Mouse (Mus musculus): ENCODE results near the gene Rcor3. TPM values are rescaled to one million over a fixed set of nuclear protein-coding genes. Genes with fewer than 3 reads are reported as not detected.

Rcor3 gene
- polyA plus RNA-seq, 1 experiment from 2014 or later: 29.5 TPM

- ATAC-seq (ENCODE audit: low FRiP score): no peak
- H3K4me2 ChIP-seq: no peak overlapping the region
- no peak overlapping the region for H3K4me3 ChIP-seq
- H3K27me3 ChIP-seq: no peaks in the 10 kb centered on the region
- H3K4me1 ChIP-seq (replicated peaks): no peaks in the 10 kb centered on the region
- H3K36me3 ChIP-seq: no peaks in the 10 kb centered on the region
- no peak overlapping the region for H3K9ac ChIP-seq
- H3K9me3 ChIP-seq: no peaks in the 10 kb centered on the region
- no peak overlapping the region for H3K27ac ChIP-seq
Measured at GRCm38 (mm10) chr1:192076796-192077535, 60.9 kb downstream of the Rcor3 start.

- Histone ChIP-seq H3K27me3 (no peaks in the 10 kb centered on the region), H3K27ac (no peak overlapping the region), H3K4me1 (replicated peaks) (0 out of 2 replicates have a peak, but pooled peaks cover under 1% of the 10 kb centered on the region), H3K4me2 (no peak overlapping the region), H3K9me3 (no peaks in the 10 kb centered on the region), H3K9ac (no peak overlapping the region), H3K36me3 (no peaks in the 10 kb centered on the region), H3K4me3 (no peak overlapping the region)
- 89% methylated on average over 4 of the region's 4 CpGs for WGBS
- ATAC-seq (ENCODE audit: low FRiP score): no peak
Measured at GRCm38 (mm10) chr1:192076101-192076500, 61.8 kb downstream of the Rcor3 start.

GRCm38 (mm10) chr1:192074824-192075223 lies 63.0 kb downstream of the Rcor3 start:
- H3K27me3 ChIP-seq: no peaks in the 10 kb centered on the region
- no peak overlapping the region for H3K4me3 ChIP-seq
- 0 out of 2 replicates have a peak overlapping the region, but pooled peaks have one; percentile 18 for H3K27ac ChIP-seq
- no peak for ATAC-seq (ENCODE audit: low FRiP score)
- H3K36me3 ChIP-seq: no peaks in the 10 kb centered on the region
- H3K9me3 ChIP-seq: no peaks in the 10 kb centered on the region
- WGBS: 100% methylated on average over 1 of the region's 1 CpGs
- H3K9ac ChIP-seq: no peak overlapping the region
- peaks cover 14% of the 10 kb centered on the region for H3K4me1 ChIP-seq (replicated peaks)
- no peak overlapping the region for H3K4me2 ChIP-seq

- Histone ChIP-seq H3K27me3 (no peaks in the 10 kb centered on the region), H3K9ac (no peak overlapping the region), H3K9me3 (no peaks in the 10 kb centered on the region), H3K4me3 (no peak overlapping the region), H3K4me1 (replicated peaks) (peaks cover 14% of the 10 kb centered on the region), H3K4me2 (no peak overlapping the region), H3K27ac (no peak overlapping the region), H3K36me3 (no peaks in the 10 kb centered on the region)
- no peak for ATAC-seq (ENCODE audit: low FRiP score)
- WGBS: 97% methylated on average over 1 of the region's 1 CpGs
Measured at GRCm38 (mm10) chr1:192072426-192072825, 65.4 kb downstream of the Rcor3 start.

GRCm38 (mm10) chr1:192070618-192071051 lies 67.2 kb downstream of the Rcor3 start:
- ATAC-seq (ENCODE audit: low FRiP score): no peak
- Histone ChIP-seq H3K36me3 (no peaks in the 10 kb centered on the region), H3K9me3 (no peaks in the 10 kb centered on the region), H3K27ac (0 out of 2 replicates have a peak overlapping the region, but pooled peaks have one; percentile 30), H3K4me3 (no peak overlapping the region), H3K27me3 (no peaks in the 10 kb centered on the region), H3K4me1 (replicated peaks) (peaks cover 14% of the 10 kb centered on the region), H3K4me2 (no peak overlapping the region), H3K9ac (no peak overlapping the region)
- 61% methylated on average over 3 of the region's 3 CpGs for WGBS

- Histone ChIP-seq H3K36me3 (no peaks in the 10 kb centered on the region), H3K27me3 (no peaks in the 10 kb centered on the region), H3K4me1 (replicated peaks) (peaks cover 14% of the 10 kb centered on the region), H3K9me3 (no peaks in the 10 kb centered on the region), H3K27ac (peak overlapping the region; percentile 30; the same call in 1 of the 2 replicates), H3K4me2 (no peak overlapping the region; the same call in 1 of the 2 replicates), H3K4me3 (no peak overlapping the region), H3K9ac (no peak overlapping the region)
- WGBS: 56% methylated on average over 13 of the region's 13 CpGs
- ATAC-seq (ENCODE audit: low FRiP score): no peak
Measured at GRCm38 (mm10) chr1:192069971-192070591, 67.8 kb downstream of the Rcor3 start.

- WGBS: 63% methylated on average over 2 of the region's 2 CpGs
- Histone ChIP-seq H3K9ac (no peak overlapping the region), H3K4me2 (no peak overlapping the region), H3K27ac (no peak overlapping the region), H3K36me3 (no peaks in the 10 kb centered on the region), H3K4me3 (no peak overlapping the region), H3K27me3 (no peaks in the 10 kb centered on the region), H3K9me3 (no peaks in the 10 kb centered on the region), H3K4me1 (replicated peaks) (peaks cover 14% of the 10 kb centered on the region)
- ATAC-seq (ENCODE audit: low FRiP score): no peak
Measured at GRCm38 (mm10) chr1:192068188-192068587, 69.7 kb downstream of the Rcor3 start.

- H3K9me3 ChIP-seq: no peaks in the 10 kb centered on the region
- ATAC-seq (ENCODE audit: low FRiP score): no peak
- no peak overlapping the region for H3K4me3 ChIP-seq
- H3K27me3 ChIP-seq: no peaks in the 10 kb centered on the region
- 89% methylated on average over 3 of the region's 3 CpGs for WGBS
- peaks cover 14% of the 10 kb centered on the region for H3K4me1 ChIP-seq (replicated peaks)
- H3K27ac ChIP-seq: no peak overlapping the region
- H3K36me3 ChIP-seq: no peaks in the 10 kb centered on the region
- H3K9ac ChIP-seq: no peak overlapping the region
- H3K4me2 ChIP-seq: no peak overlapping the region
Measured at GRCm38 (mm10) chr1:192066956-192067355, 70.9 kb downstream of the Rcor3 start.

GRCm38 (mm10) chr1:192063209-192063946 lies 74.5 kb downstream of the Rcor3 start:
- Histone ChIP-seq H3K4me2 (no peak overlapping the region), H3K4me3 (no peak overlapping the region), H3K27me3 (no peaks in the 10 kb centered on the region), H3K9me3 (no peaks in the 10 kb centered on the region), H3K27ac (no peak overlapping the region), H3K4me1 (replicated peaks) (no peaks in the 10 kb centered on the region), H3K36me3 (no peaks in the 10 kb centered on the region), H3K9ac (no peak overlapping the region)
- 93% methylated on average over 8 of the region's 8 CpGs for WGBS
- no peak for ATAC-seq (ENCODE audit: low FRiP score)

GRCm38 (mm10) chr1:192062682-192063081 lies 75.2 kb downstream of the Rcor3 start:
- no peaks in the 10 kb centered on the region for H3K27me3 ChIP-seq
- no peaks in the 10 kb centered on the region for H3K4me1 ChIP-seq (replicated peaks)
- H3K36me3 ChIP-seq: no peaks in the 10 kb centered on the region
- no peak overlapping the region for H3K4me3 ChIP-seq
- 93% methylated on average over 14 of the region's 14 CpGs for WGBS
- no peak for ATAC-seq (ENCODE audit: low FRiP score)
- H3K9ac ChIP-seq: no peak overlapping the region
- no peaks in the 10 kb centered on the region for H3K9me3 ChIP-seq
- no peak overlapping the region for H3K4me2 ChIP-seq
- no peak overlapping the region for H3K27ac ChIP-seq

- H3K4me2 ChIP-seq: no peak overlapping the region
- H3K4me3 ChIP-seq: no peak overlapping the region
- no peak overlapping the region for H3K27ac ChIP-seq
- no peaks in the 10 kb centered on the region for H3K36me3 ChIP-seq
- ATAC-seq (ENCODE audit: low FRiP score): no peak
- no peaks in the 10 kb centered on the region for H3K27me3 ChIP-seq
- no peak overlapping the region for H3K9ac ChIP-seq
- H3K4me1 ChIP-seq (replicated peaks): no peaks in the 10 kb centered on the region
- 85% methylated on average over 4 of the region's 4 CpGs for WGBS
- no peaks in the 10 kb centered on the region for H3K9me3 ChIP-seq
Measured at GRCm38 (mm10) chr1:192061666-192062306, 76.1 kb downstream of the Rcor3 start.

- Histone ChIP-seq H3K36me3 (no peaks in the 10 kb centered on the region), H3K27ac (no peak overlapping the region), H3K4me1 (replicated peaks) (no peaks in the 10 kb centered on the region), H3K9me3 (no peaks in the 10 kb centered on the region), H3K4me2 (no peak overlapping the region), H3K9ac (no peak overlapping the region), H3K4me3 (no peak overlapping the region), H3K27me3 (no peaks in the 10 kb centered on the region)
- 86% methylated on average over 10 of the region's 10 CpGs for WGBS
- ATAC-seq (ENCODE audit: low FRiP score): no peak
Measured at GRCm38 (mm10) chr1:192058911-192059310, 79.0 kb downstream of the Rcor3 start.

All from hindbrain, embryonic 13.5 days (tissue).